Mouse (Mus musculus): ENCODE data around the gene Wfdc6b. TPM values are rescaled to one million over a fixed set of nuclear protein-coding genes. Genes with fewer than 3 reads are reported as not detected.
"Not testable (repeated sequence)": the region's sequence is repeated elsewhere in the genome, so short reads cannot be mapped to it uniquely, and the experiment has no call there.

Wfdc6b gene
- polyA plus RNA-seq (2012; rRNA removed), result not detected in 2 replicates

- WGBS, result 60% methylated on average over 8 of the region's 8 CpGs
- H3K27me3 ChIP-seq (ENCODE audit: control insufficient read depth, insufficient read depth, low read length); H3K27ac ChIP-seq (ENCODE audit: insufficient read depth, low read depth, low read length); H3K4me3 ChIP-seq (ENCODE audit: low read depth, low read length); H3K36me3 ChIP-seq (ENCODE audit: control insufficient read depth, insufficient read depth, low read length); H3K4me1 ChIP-seq (ENCODE audit: control insufficient read depth, insufficient read depth, insufficient read length, low read length): not testable (repeated sequence)
Measured at GRCm38 (mm10) chr2:164613471-164613870, at the start of gene Wfdc6b, which contains the start of gene Wfdc8. Gene Wfdc6b, plus strand, starts transcription at chr2:164613522. Gene Wfdc8, minus strand, starts transcription at chr2:164613626.

GRCm38 (mm10) chr2:164564346-164564745 is 49.0 kb upstream of the Wfdc6b start:
- Histone ChIP-seq H3K4me1 (ENCODE audit: control insufficient read depth, insufficient read depth, insufficient read length, low read length) (peaks cover 5% of the 10 kb centered on the region; the same call in 1 of the 2 replicates), H3K36me3 (ENCODE audit: control insufficient read depth, insufficient read depth, low read length) (no peaks in the 10 kb centered on the region), H3K27me3 (ENCODE audit: control insufficient read depth, insufficient read depth, low read length) (peaks cover 13% of the 10 kb centered on the region), H3K27ac (ENCODE audit: insufficient read depth, low read depth, low read length) (no peak overlapping the region), H3K4me3 (ENCODE audit: low read depth, low read length) (no peak overlapping the region)
- 55% methylated on average over 5 of the region's 5 CpGs for WGBS
- TF ChIP-seq POLR2A (IDR thresholded peaks at IDR 0.05; ENCODE audit: low read depth, low read length) (no peak), CTCF (IDR thresholded peaks at IDR 0.05; ENCODE audit: extremely low read depth, insufficient read length, insufficient replicate concordance, low read depth, low read length) (no peak)

- peaks cover 13% of the 10 kb centered on the region for H3K27me3 ChIP-seq (ENCODE audit: control insufficient read depth, insufficient read depth, low read length)
- peaks cover 5% of the 10 kb centered on the region; the same call in 1 of the 2 replicates for H3K4me1 ChIP-seq (ENCODE audit: control insufficient read depth, insufficient read depth, insufficient read length, low read length)
- no peak overlapping the region for H3K27ac ChIP-seq (ENCODE audit: insufficient read depth, low read depth, low read length)
- WGBS, result 83% methylated on average over 2 of the region's 2 CpGs
- H3K36me3 ChIP-seq (ENCODE audit: control insufficient read depth, insufficient read depth, low read length), result no peaks in the 10 kb centered on the region
- H3K4me3 ChIP-seq (ENCODE audit: low read depth, low read length), result no peak overlapping the region
- TF ChIP-seq POLR2A (IDR thresholded peaks at IDR 0.05; ENCODE audit: low read depth, low read length), result no peak
- TF ChIP-seq CTCF (IDR thresholded peaks at IDR 0.05; ENCODE audit: extremely low read depth, insufficient read length, insufficient replicate concordance, low read depth, low read length), result no peak
Measured at GRCm38 (mm10) chr2:164566997-164567396, 46.3 kb upstream of the Wfdc6b start.

- H3K4me1 ChIP-seq (ENCODE audit: control insufficient read depth, insufficient read depth, insufficient read length, low read length), result peaks cover 5% of the 10 kb centered on the region; the same call in 1 of the 2 replicates
- WGBS, result 69% methylated on average over 5 of the region's 5 CpGs
- no peak for TF ChIP-seq POLR2A (IDR thresholded peaks at IDR 0.05; ENCODE audit: low read depth, low read length)
- no peak for TF ChIP-seq CTCF (IDR thresholded peaks at IDR 0.05; ENCODE audit: extremely low read depth, insufficient read length, insufficient replicate concordance, low read depth, low read length)
- no peaks in the 10 kb centered on the region for H3K36me3 ChIP-seq (ENCODE audit: control insufficient read depth, insufficient read depth, low read length)
- H3K27me3 ChIP-seq (ENCODE audit: control insufficient read depth, insufficient read depth, low read length), result peaks cover 10% of the 10 kb centered on the region
- H3K4me3 ChIP-seq (ENCODE audit: low read depth, low read length), result no peak overlapping the region
- H3K27ac ChIP-seq (ENCODE audit: insufficient read depth, low read depth, low read length), result no peak overlapping the region
Measured at GRCm38 (mm10) chr2:164567460-164567859, 45.9 kb upstream of the Wfdc6b start.

- H3K27ac ChIP-seq (ENCODE audit: insufficient read depth, low read depth, low read length); H3K4me3 ChIP-seq (ENCODE audit: low read depth, low read length); H3K27me3 ChIP-seq (ENCODE audit: control insufficient read depth, insufficient read depth, low read length); H3K36me3 ChIP-seq (ENCODE audit: control insufficient read depth, insufficient read depth, low read length); H3K4me1 ChIP-seq (ENCODE audit: control insufficient read depth, insufficient read depth, insufficient read length, low read length): not testable (repeated sequence)
- WGBS, result 78% methylated on average over 6 of the region's 6 CpGs
Measured at GRCm38 (mm10) chr2:164573359-164573758, 40.0 kb upstream of the Wfdc6b start, which contains the start of gene Spint3. Gene Spint3, minus strand, starts transcription at chr2:164573459.

GRCm38 (mm10) chr2:164585025-164585725 is 28.1 kb upstream of the Wfdc6b start, which contains the start of gene Wfdc6a:
Gene Wfdc6a, minus strand, starts transcription at chr2:164585447.
- not testable (repeated sequence) for H3K4me1 ChIP-seq (ENCODE audit: control insufficient read depth, insufficient read depth, insufficient read length, low read length); H3K4me3 ChIP-seq (ENCODE audit: low read depth, low read length); H3K27me3 ChIP-seq (ENCODE audit: control insufficient read depth, insufficient read depth, low read length); H3K36me3 ChIP-seq (ENCODE audit: control insufficient read depth, insufficient read depth, low read length); H3K27ac ChIP-seq (ENCODE audit: insufficient read depth, low read depth, low read length)
- 63% methylated on average over 13 of the region's 13 CpGs for WGBS

GRCm38 (mm10) chr2:164592014-164592413 is 21.3 kb upstream of the Wfdc6b start:
- TF ChIP-seq POLR2A (IDR thresholded peaks at IDR 0.05; ENCODE audit: low read depth, low read length) (no peak), CTCF (IDR thresholded peaks at IDR 0.05; ENCODE audit: extremely low read depth, insufficient read length, insufficient replicate concordance, low read depth, low read length) (peak; percentile 50; the same call in 1 of the 2 replicates)
- no peaks in the 10 kb centered on the region for H3K4me1 ChIP-seq (ENCODE audit: control insufficient read depth, insufficient read depth, insufficient read length, low read length)
- no peaks in the 10 kb centered on the region for H3K36me3 ChIP-seq (ENCODE audit: control insufficient read depth, insufficient read depth, low read length)
- no peak overlapping the region for H3K4me3 ChIP-seq (ENCODE audit: low read depth, low read length)
- 3% methylated on average over 4 of the region's 4 CpGs for WGBS
- no peaks in the 10 kb centered on the region for H3K27me3 ChIP-seq (ENCODE audit: control insufficient read depth, insufficient read depth, low read length)
- H3K27ac ChIP-seq (ENCODE audit: insufficient read depth, low read depth, low read length), result no peak overlapping the region

Data from small intestine, adult 2 months (tissue).